In the genomic region with DNA sequence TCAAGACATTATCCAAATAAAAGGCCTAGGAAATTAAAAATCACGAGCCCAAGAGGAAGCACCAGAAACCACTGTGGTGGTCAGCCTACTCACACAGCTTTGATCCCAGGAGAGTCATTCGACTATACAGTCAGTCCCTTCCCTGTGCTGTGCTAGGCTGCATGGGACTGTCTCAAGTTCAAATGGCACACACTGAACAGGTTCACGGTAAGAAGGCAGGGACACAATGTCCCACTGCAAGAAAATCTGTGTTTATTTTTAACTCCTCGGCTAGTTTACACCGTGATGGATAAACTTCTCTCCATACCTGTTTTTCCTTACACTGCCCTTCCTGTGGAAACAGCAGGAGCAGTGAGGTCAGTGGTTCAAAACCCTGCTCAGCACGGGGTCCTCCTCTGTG, we compare ENCODE assay signal across 18 mouse cellular contexts.
DNase-seq lines count a peak whose midpoint lies in the region; ATAC-seq and TF ChIP-seq lines count a peak whose summit lies in the region.
"Had no signal": no experiment of that assay in that cellular context is flagged by ENCODE, and none has a peak within 500 bp of the region (broad histone marks: within the 10 kb centered on the region; RNA-seq: fewer than 3 reads in every experiment).

No protein-coding gene starts in this region.

- 51% methylated on average over 6 of the region's 6 CpGs for WGBS in heart, postnatal 0 days
- 11% methylated on average over 6 of the region's 6 CpGs for WGBS in macrophage (ENCODE audit: missing documents)
- 76% methylated on average over 6 of the region's 6 CpGs for WGBS in forebrain, embryonic 16.5 days
- 81% methylated on average over 6 of the region's 6 CpGs for WGBS in embryonic facial prominence, embryonic 10.5 days

- DNase-seq in heart, postnatal 0 days (ENCODE audit: low spot score) = no peak
- no peak for DNase-seq in heart, postnatal 4 days
- peak; percentile 30 for DNase-seq in CD4-positive helper T cell, adult 2 months (ENCODE audit: low read depth, low spot score)
- DNase-seq in left cerebral cortex, adult 8-10 months (ENCODE audit: low spot score in 2 of 2) = no peak
- no peak for DNase-seq in embryonic facial prominence, embryonic 10.5 days (ENCODE audit: low spot score)
- DNase-seq: cerebellum, postnatal 14 days; heart, adult 18-20 months; heart, postnatal 10 days had no signal

- no peak for TF ChIP-seq POLR2A in cortical plate, adult 2 months (IDR thresholded peaks at IDR 0.05; ENCODE audit: extremely low read depth, insufficient read depth, low read length)

- H3K79me2 ChIP-seq in macrophage (ENCODE audit: inconsistent target) = peaks cover 85% of the 10 kb centered on the region

- H3K36me3 ChIP-seq in heart, postnatal 0 days (replicated peaks; ENCODE audit: control insufficient read depth, insufficient read depth, low read length) = no peaks in the 10 kb centered on the region
- H3K36me3 ChIP-seq in macrophage (ENCODE audit: inconsistent target) = 0 out of 2 replicates have a peak, but pooled peaks cover 10% of the 10 kb centered on the region
- no peaks in the 10 kb centered on the region for H3K36me3 ChIP-seq in forebrain, embryonic 16.5 days (ENCODE audit: control insufficient read depth, insufficient read depth)
- no peaks in the 10 kb centered on the region for H3K36me3 ChIP-seq in embryonic facial prominence, embryonic 10.5 days (replicated peaks)
- H3K36me3 ChIP-seq: limb, embryonic 12.5 days; lung, embryonic 15.5 days; midbrain, embryonic 15.5 days had no signal

- no peaks in the 10 kb centered on the region; the same call in none of the 2 replicates for H3K4me1 ChIP-seq in heart, postnatal 0 days (ENCODE audit: control insufficient read depth, insufficient read depth)
- peaks cover 27% of the 10 kb centered on the region for H3K4me1 ChIP-seq in cortical plate, adult 2 months (ENCODE audit: control insufficient read depth, insufficient read depth, low read length)
- peaks cover 6% of the 10 kb centered on the region; the same call in 1 of the 2 replicates for H3K4me1 ChIP-seq in forebrain, embryonic 16.5 days (replicated peaks; ENCODE audit: control insufficient read depth, insufficient read depth, low read length)
- H3K4me1 ChIP-seq in embryonic facial prominence, embryonic 10.5 days = peaks cover 5% of the 10 kb centered on the region; the same call in 1 of the 2 replicates
- H3K4me1 ChIP-seq: midbrain, embryonic 15.5 days had no signal

- 0 out of 2 replicates have a peak, but pooled peaks have one; percentile 38 for ATAC-seq in heart, postnatal 0 days (ENCODE audit: insufficient read depth, low read depth)
- no peak for ATAC-seq in forebrain, embryonic 16.5 days
- ATAC-seq: forebrain, embryonic 14.5 days; intestine, postnatal 0 days; midbrain, embryonic 15.5 days had no signal

- no peak for TF ChIP-seq EP300 in heart, postnatal 0 days (IDR thresholded peaks at IDR 0.05; ENCODE audit: low read depth)

- H3K27ac ChIP-seq in heart, postnatal 0 days (ENCODE audit: low read depth) = no peak overlapping the region
- H3K27ac ChIP-seq in cortical plate, adult 2 months (ENCODE audit: insufficient read depth, low read length) = 0 out of 2 replicates have a peak overlapping the region, but pooled peaks have one; percentile 15
- peak overlapping the region; percentile 98 for H3K27ac ChIP-seq in macrophage
- no peak overlapping the region for H3K27ac ChIP-seq in forebrain, embryonic 16.5 days (ENCODE audit: low read length)
- H3K27ac ChIP-seq in embryonic facial prominence, embryonic 10.5 days (replicated peaks) = no peak overlapping the region
- H3K27ac ChIP-seq: hindbrain, embryonic 14.5 days; kidney, postnatal 0 days; limb, embryonic 12.5 days; lung, embryonic 15.5 days; midbrain, embryonic 15.5 days had no signal

- H3K27me3 ChIP-seq in heart, postnatal 0 days (ENCODE audit: control insufficient read depth, insufficient read depth, low read length) = no peaks in the 10 kb centered on the region
- no peaks in the 10 kb centered on the region for H3K27me3 ChIP-seq in forebrain, embryonic 16.5 days (replicated peaks; ENCODE audit: control insufficient read depth, insufficient read depth, low read length)
- H3K27me3 ChIP-seq in embryonic facial prominence, embryonic 10.5 days (replicated peaks; ENCODE audit: low read depth, poor library complexity, severe bottlenecking) = no peaks in the 10 kb centered on the region
- H3K27me3 ChIP-seq: limb, embryonic 12.5 days; lung, embryonic 15.5 days; midbrain, embryonic 15.5 days had no signal

- H3K4me2 ChIP-seq in heart, postnatal 0 days (ENCODE audit: low read depth, low read length) = no peak overlapping the region
- H3K4me2 ChIP-seq in forebrain, embryonic 16.5 days (ENCODE audit: low read length) = no peak overlapping the region
- H3K4me2 ChIP-seq: hindbrain, embryonic 14.5 days; limb, embryonic 12.5 days; lung, embryonic 15.5 days; midbrain, embryonic 15.5 days had no signal

- no peak for TF ChIP-seq CTCF in heart, postnatal 0 days (IDR thresholded peaks at IDR 0.05; ENCODE audit: low read depth)
- TF ChIP-seq CTCF in cortical plate, adult 2 months (IDR thresholded peaks at IDR 0.05; ENCODE audit: extremely low read depth, insufficient read depth, low read length) = no peak

- no peak overlapping the region for H3K9ac ChIP-seq in heart, postnatal 0 days (replicated peaks; ENCODE audit: low read depth, low read length)
- H3K9ac ChIP-seq in forebrain, embryonic 16.5 days (replicated peaks; ENCODE audit: low read depth, low read length) = no peak overlapping the region
- H3K9ac ChIP-seq: hindbrain, embryonic 14.5 days; limb, embryonic 12.5 days; lung, embryonic 15.5 days; midbrain, embryonic 15.5 days had no signal

- no peak overlapping the region for H3K4me3 ChIP-seq in heart, postnatal 0 days (ENCODE audit: low read depth, low read length)
- H3K4me3 ChIP-seq in cortical plate, adult 2 months (ENCODE audit: insufficient read depth, low read length) = no peak overlapping the region
- H3K4me3 ChIP-seq in macrophage (ENCODE audit: inconsistent target) = peak overlapping the region; percentile 63; the same call in 1 of the 2 replicates
- H3K4me3 ChIP-seq in forebrain, embryonic 16.5 days (replicated peaks; ENCODE audit: low read length) = no peak overlapping the region
- no peak overlapping the region for H3K4me3 ChIP-seq in embryonic facial prominence, embryonic 10.5 days
- H3K4me3 ChIP-seq: limb, embryonic 12.5 days; lung, embryonic 15.5 days; midbrain, embryonic 15.5 days had no signal

- H3K9me3 ChIP-seq in heart, postnatal 0 days (replicated peaks; ENCODE audit: control insufficient read depth, low read length) = no peaks in the 10 kb centered on the region
- no peaks in the 10 kb centered on the region for H3K9me3 ChIP-seq in forebrain, embryonic 16.5 days (ENCODE audit: control insufficient read depth, low read length)
- no peaks in the 10 kb centered on the region for H3K9me3 ChIP-seq in embryonic facial prominence, embryonic 10.5 days
- H3K9me3 ChIP-seq: limb, embryonic 12.5 days; lung, embryonic 15.5 days; midbrain, embryonic 15.5 days had no signal

Comparison
In these comparisons a context has a peak if more than half of its experiments do, and no peak if none do; other contexts are left out.
1. H3K27ac ChIP-seq: peak in cortical plate, adult 2 months (single experiment) and macrophage (single experiment); none in heart, postnatal 0 days (single experiment), forebrain, embryonic 16.5 days (single experiment) and embryonic facial prominence, embryonic 10.5 days (single experiment).